Mouse (Mus musculus): ENCODE data around the gene Hspa4.

Hspa4 gene

DNA sequence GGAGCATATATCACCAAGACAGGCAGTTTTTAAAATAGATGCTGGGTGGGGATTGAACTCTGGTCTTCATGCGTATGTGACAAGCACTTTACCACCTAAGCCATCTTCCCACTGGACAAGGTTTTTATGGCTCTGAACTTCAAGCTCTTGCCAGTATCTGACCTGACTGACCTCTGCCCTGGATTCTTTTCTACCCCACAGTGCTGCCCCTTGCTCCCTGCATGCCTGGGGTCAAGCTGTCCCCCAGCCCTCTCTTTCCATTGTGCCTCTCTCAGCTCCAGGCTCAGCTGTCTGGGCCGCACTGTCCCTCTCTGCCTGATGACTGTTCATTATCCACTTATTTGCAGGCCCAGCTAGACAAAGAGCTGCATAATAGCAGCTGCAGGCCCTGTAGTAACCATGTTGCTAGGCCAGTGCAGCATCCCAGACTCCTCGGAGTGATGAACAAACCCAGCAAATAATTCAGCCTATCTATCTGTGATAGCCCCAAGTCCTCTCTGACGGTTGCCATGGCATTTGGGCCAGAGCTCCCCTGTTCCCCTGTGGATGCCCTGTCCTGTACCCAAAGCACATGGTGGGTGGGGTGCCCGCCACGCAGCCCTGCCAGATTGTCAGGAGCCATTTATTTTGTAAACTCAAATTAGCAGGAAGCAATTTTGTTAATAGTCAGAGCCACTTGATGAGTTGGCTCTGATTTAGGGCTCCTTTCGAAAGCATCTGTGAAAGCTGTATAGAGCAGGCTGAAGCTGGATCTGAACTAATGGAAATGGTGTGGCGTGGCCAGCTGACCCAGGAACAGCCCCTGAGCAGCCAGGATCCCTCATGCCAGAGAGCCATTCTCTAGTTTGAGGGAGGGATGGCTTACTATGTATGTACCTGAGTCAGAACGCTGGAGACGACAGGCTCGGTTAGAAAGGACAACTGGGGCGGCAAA lies 47.8 kb downstream of the Hspa4 start:
- DNase-seq (ENCODE audit: low spot score) = no peak

DNA sequence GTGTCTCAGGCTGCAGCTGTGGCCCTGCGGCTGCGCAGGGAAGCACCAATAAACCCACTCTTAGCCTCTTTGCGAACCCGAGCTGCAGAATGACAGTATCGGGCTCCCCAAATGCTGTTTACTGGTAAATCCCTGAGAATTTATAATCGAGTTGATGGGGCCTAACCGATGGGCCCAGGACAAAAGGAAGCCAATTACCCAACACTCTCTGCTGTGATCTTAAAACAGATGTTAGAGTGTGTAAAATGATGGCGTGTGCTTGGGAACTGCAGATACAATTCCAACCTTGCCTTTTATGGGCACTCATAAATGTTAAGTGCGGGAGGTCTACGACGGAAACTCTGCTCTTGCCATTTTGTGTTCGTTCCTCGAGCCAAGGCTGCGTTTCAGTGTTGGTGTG lies 49.5 kb downstream of the Hspa4 start:
- no peak for DNase-seq (ENCODE audit: low spot score)

DNA sequence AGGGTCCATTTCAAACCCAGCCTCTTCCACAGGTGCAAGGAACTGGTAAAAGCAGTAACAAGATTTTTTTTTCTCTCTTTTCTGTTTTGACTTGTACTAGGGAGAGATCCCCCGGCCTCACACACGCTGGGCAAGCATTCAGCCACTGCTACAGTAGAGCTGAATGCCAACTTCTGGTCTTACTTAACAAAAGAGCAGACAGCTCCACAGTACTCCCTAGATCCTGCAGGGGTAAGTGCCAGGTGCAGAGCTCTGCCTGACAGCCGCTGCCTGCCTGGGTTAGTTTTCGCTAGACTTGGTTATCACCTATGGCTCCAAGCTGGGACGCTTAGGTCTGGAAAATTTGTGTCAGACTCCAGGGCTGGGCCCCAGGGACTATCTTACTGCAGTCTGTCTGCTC lies 50.6 kb downstream of the Hspa4 start:
- no peak for DNase-seq (ENCODE audit: low spot score)

DNA sequence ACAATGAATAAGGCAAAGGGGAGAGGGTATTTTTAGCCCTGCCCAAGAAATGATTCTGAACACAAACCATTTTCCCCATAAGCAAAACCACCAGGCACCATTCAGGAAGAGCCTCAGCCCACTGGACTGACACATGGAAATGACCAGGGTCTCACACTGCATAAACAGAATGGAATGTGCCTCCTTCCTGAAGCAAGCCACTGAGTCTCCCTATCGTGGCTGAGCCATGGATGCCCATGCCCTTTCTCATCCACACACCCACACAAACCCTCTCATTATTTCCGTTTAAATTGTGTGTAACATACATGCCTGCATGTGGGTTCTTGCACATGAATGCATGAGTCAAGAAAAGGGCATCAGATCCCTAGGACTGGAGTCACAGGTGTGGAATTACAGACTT lies 54.7 kb downstream of the Hspa4 start:
- no peak for DNase-seq (ENCODE audit: low spot score)

DNA sequence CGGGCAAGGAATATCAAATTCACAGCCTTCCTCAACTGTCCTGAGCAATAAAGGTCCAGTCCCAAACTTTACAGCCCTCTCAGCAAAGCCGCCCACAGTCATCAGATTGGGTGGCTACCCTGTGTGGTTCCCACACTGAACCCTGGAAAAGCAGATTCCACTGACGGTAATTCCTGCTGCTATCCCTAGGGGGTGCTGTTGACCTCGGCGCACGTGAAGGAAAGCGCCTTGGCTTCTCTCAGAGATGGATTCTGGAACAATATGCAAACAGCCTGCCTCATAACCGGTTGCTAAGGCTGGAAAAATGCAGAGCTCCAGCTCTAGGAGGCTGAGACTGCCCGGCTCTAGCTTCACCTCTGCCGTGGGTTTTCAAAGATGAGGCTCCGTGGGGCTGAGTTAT lies 57.1 kb downstream of the Hspa4 start:
- DNase-seq (ENCODE audit: low spot score) = no peak

DNA sequence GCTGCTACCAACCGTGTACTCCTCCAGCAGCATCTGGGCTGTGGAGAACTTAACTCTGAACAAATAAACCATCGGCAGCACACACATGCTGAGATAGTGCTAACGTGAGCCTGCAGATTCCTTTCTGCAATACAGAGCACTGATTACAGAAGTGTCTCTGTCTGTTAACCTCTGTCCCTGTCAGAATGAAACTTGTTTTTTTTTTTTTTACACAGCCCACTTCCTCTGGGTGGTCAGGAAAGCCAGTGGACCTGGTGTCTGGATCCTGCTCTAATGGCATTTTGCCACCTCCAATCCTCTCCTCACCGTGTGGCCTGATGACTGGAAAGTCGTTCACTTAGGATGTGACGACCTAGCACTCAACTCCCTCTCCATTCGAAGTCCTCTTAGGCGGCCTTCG lies 66.7 kb downstream of the Hspa4 start:
- no peak for DNase-seq (ENCODE audit: low spot score)

DNA sequence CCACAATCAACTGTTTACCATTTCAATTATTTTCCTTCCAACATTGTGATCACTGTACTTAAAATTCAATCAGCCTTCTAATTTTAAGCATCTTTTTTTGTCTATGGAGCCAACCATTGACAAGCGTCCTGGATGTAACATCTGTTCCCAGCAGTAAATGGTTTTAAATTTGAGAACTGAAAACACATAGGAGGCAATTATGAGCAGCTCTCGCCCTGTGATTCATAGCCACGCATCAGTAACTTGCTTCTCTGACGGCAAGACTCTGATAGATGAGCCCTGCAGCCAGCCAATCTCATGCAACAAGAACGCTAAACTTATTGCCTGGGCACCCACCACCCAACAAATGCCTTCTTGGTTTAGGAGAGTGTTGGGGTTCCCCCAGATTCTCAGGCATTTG lies 68.4 kb downstream of the Hspa4 start:
- no peak for DNase-seq (ENCODE audit: low spot score)

DNA sequence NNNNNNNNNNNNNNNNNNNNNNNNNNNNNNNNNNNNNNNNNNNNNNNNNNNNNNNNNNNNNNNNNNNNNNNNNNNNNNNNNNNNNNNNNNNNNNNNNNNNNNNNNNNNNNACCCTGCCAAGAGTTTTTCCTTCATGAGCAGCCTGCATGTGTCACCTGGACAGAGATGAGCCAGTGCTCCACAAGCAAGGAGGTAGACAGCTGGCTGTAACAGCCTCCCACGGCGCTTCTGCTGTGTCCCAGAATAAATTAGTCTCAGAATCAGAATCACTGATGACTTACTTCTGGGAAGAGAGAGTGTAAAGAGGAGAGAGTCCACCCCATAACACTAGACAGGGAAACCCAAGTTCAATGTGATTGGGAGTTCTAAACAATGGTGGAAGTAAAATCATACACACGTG lies 71.2 kb downstream of the Hspa4 start:
- no peak for DNase-seq (ENCODE audit: low spot score)

DNA sequence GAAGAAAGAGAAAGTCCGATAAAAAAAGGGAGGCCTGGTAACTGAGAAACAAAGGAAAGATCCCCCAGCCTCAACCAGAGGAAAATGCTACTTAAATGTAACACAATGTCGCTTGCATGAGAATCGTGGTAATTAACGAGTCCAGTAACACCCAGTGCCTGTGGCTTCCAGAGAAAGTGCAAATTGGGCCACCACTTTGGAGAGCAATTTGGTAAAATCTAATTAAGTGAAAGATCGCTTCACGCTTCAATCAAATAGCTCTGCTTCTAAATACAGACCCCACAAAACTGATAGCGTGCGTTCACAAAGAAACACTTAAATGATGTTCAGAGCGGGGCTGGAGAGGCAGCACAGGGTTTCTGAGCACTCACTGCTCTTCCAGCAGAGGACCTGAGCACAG lies 89.4 kb downstream of the Hspa4 start:
- DNase-seq (ENCODE audit: low spot score) = no peak

All from T-cell, adult 2 months (primary cell).